Mouse (Mus musculus) left cerebral cortex, adult 18-20 months (tissue): ENCODE results near the gene Srrm3. TPM values are rescaled to one million over a fixed set of nuclear protein-coding genes. Genes with fewer than 3 reads are reported as not detected.

Experiments
- DNase-seq, 2 experiments: peaks; one replicate each; pipeline ENCODE4 v3.0.0; 2021 to 2022; ENCODE audit warnings: low spot score in 2 of 2, mixed read lengths in 1 of 2
- total RNA-seq, 2 experiments: library from RNA; stranded (reverse); gene quantifications; 2 replicates each; pipeline ENCODE4 v1.2.3; 2021

The Srrm3 gene
- total RNA-seq, 2 experiments from 2014 or later = 94.9 to 95.4 TPM

- peak; percentile 92 to 96 for DNase-seq
Observed at GRCm38 (mm10) chr5:135903551-135904151, 97.0 kb downstream of the Srrm3 start.

- no peak for DNase-seq
Observed at GRCm38 (mm10) chr5:135904259-135904658, 97.6 kb downstream of the Srrm3 start.

- DNase-seq = no peak
Observed at GRCm38 (mm10) chr5:135905320-135906225, 98.9 kb downstream of the Srrm3 start.

- no peak for DNase-seq
Observed at GRCm38 (mm10) chr5:135906846-135907245, 100.2 kb downstream of the Srrm3 start.

- no peak for DNase-seq
Observed at GRCm38 (mm10) chr5:135907256-135907655, 100.6 kb downstream of the Srrm3 start.

GRCm38 (mm10) chr5:135908185-135908584 lies 101.5 kb downstream of the Srrm3 start:
- peak; percentile 46 to 70 for DNase-seq

- no peak for DNase-seq
Observed at GRCm38 (mm10) chr5:135908989-135909388, 102.3 kb downstream of the Srrm3 start.

GRCm38 (mm10) chr5:135909646-135910045 lies 103.0 kb downstream of the Srrm3 start:
- DNase-seq = no peak

- DNase-seq = no peak
Observed at GRCm38 (mm10) chr5:135910813-135911212, 104.1 kb downstream of the Srrm3 start.

GRCm38 (mm10) chr5:135911633-135912220 lies 105.0 kb downstream of the Srrm3 start:
- DNase-seq = no peak

- no peak for DNase-seq
Observed at GRCm38 (mm10) chr5:135913201-135913600, 106.5 kb downstream of the Srrm3 start.

- DNase-seq = no peak
Observed at GRCm38 (mm10) chr5:135914156-135914555, 107.5 kb downstream of the Srrm3 start.

GRCm38 (mm10) chr5:135916051-135916565 lies 109.4 kb downstream of the Srrm3 start:
- DNase-seq = no peak

GRCm38 (mm10) chr5:135916601-135917000 lies 109.9 kb downstream of the Srrm3 start:
- no peak for DNase-seq

- no peak for DNase-seq
Observed at GRCm38 (mm10) chr5:135917327-135918058, 110.8 kb downstream of the Srrm3 start.

GRCm38 (mm10) chr5:135918059-135918437 lies 111.4 kb downstream of the Srrm3 start:
- DNase-seq = no peak

GRCm38 (mm10) chr5:135918593-135918992 lies 111.9 kb downstream of the Srrm3 start:
- DNase-seq = no peak

GRCm38 (mm10) chr5:135919902-135920301 lies 113.2 kb downstream of the Srrm3 start:
- no peak for DNase-seq

- DNase-seq = no peak
Observed at GRCm38 (mm10) chr5:135923901-135924300, 117.2 kb downstream of the Srrm3 start.
